Mouse (Mus musculus): ENCODE results near the gene Ppp1r12a. TPM values are rescaled to one million over a fixed set of nuclear protein-coding genes. Genes with fewer than 3 reads are reported as not detected.

The Ppp1r12a gene
- polyA plus RNA-seq, 1 experiment: 17.5 TPM

DNA sequence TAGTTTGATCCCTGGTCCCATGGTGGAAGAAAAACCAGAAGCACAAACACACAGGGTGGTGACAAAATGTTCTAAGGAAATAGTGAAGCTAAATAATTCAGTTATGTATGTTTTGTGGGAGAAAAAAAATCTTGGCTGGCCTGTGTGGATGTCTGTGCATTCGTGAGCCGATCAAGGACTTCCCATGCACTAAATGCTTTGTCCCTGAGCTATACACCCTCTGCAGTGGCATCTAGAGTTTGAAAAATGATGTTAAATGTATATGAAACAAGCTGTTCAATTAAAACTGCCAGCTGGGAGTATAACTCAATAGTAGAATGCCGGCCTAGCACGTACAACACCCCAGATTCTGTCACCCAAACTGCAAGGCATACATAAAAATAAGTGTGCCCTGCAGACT, 121.8 kb downstream of the Ppp1r12a start:
- TF ChIP-seq USF1 (IDR thresholded peaks at IDR 0.05; ENCODE audit: low read depth) (no peak), CEBPB (IDR thresholded peaks at IDR 0.05; ENCODE audit: low read depth) (no peak), MYOD1 (IDR thresholded peaks at IDR 0.05; ENCODE audit: control insufficient read depth, insufficient read length, low read depth) (no peak), CTCF (IDR thresholded peaks at IDR 0.05; ENCODE audit: control insufficient read depth, insufficient read depth, insufficient read length) (no peak), FOSL1 (IDR thresholded peaks at IDR 0.05; ENCODE audit: insufficient read depth, low read length, poor library complexity, severe bottlenecking) (no peak), MAX (IDR thresholded peaks at IDR 0.05) (no peak), MYOG (IDR thresholded peaks at IDR 0.05; ENCODE audit: control insufficient read depth, extremely low read depth, insufficient read length) (no peak)
- Histone ChIP-seq H3K27me3 (ENCODE audit: control insufficient read depth, insufficient read depth, insufficient read length) (no peaks in the 10 kb centered on the region), H3K4me3 (ENCODE audit: insufficient read depth, poor library complexity, severe bottlenecking) (no peak overlapping the region), H3ac (ENCODE audit: control insufficient read depth, insufficient read length, low read depth) (no peak overlapping the region), H3K36me3 (ENCODE audit: control insufficient read depth, insufficient read depth) (peaks cover 22% of the 10 kb centered on the region), H3K79me2 (ENCODE audit: control insufficient read depth, insufficient read depth) (no peaks in the 10 kb centered on the region), H3K79me3 (ENCODE audit: low read depth) (no peaks in the 10 kb centered on the region)

DNA sequence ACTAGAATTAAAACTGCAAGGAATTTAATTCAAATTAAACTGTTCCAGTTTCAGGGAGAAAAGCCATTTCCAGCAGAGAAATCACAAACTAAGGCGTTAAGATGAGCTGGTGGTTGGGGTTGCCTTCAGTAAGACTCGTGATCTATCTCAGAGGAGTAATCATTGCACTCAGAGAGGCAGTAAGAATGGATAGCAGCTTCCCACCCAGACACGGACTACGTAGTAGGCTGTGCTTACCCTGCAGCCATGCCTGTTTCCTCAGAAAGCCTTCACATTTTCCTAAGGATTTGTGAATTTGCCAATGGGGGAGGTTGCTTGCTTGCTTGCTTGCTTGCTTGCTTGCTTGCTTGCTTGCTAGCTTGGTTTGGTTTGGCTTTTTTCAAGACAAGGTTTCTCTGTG, 122.5 kb downstream of the Ppp1r12a start:
- H3K27me3 ChIP-seq (ENCODE audit: control insufficient read depth, insufficient read depth, insufficient read length): no peaks in the 10 kb centered on the region
- peaks cover 16% of the 10 kb centered on the region for H3K36me3 ChIP-seq (ENCODE audit: control insufficient read depth, insufficient read depth)
- TF ChIP-seq USF1 (IDR thresholded peaks at IDR 0.05; ENCODE audit: low read depth) (no peak), MAX (IDR thresholded peaks at IDR 0.05) (no peak), FOSL1 (IDR thresholded peaks at IDR 0.05; ENCODE audit: insufficient read depth, low read length, poor library complexity, severe bottlenecking) (no peak), CEBPB (IDR thresholded peaks at IDR 0.05; ENCODE audit: low read depth) (no peak), CTCF (IDR thresholded peaks at IDR 0.05; ENCODE audit: control insufficient read depth, insufficient read depth, insufficient read length) (no peak), MYOG (IDR thresholded peaks at IDR 0.05; ENCODE audit: control insufficient read depth, extremely low read depth, insufficient read length) (no peak), MYOD1 (IDR thresholded peaks at IDR 0.05; ENCODE audit: control insufficient read depth, insufficient read length, low read depth) (no peak)

DNA sequence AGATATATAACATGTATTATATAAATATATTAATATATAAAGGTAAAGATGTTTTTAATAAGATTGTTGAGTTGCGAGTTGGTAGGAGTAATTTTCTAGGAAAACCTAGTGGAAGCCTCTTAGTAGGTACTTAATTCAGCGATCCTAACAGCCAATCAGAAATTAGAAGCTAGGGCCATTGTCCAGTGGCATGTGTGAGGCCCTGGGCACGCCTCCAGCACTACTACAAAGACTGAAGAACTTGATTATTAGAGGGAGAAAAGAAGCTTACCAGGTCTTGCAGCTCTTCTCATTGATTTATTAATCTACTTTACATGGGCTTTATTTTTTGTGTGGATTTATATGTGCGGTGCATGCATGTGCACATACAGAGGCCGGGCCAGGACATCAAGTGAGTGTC, 123.0 kb downstream of the Ppp1r12a start:
- no peak overlapping the region for H3ac ChIP-seq (ENCODE audit: control insufficient read depth, insufficient read length, low read depth)
- no peak overlapping the region for H3K4me3 ChIP-seq (ENCODE audit: insufficient read depth, poor library complexity, severe bottlenecking)
- TF ChIP-seq CEBPB (IDR thresholded peaks at IDR 0.05; ENCODE audit: low read depth): no peak
- no peak for TF ChIP-seq MAX (IDR thresholded peaks at IDR 0.05)
- no peak for TF ChIP-seq FOSL1 (IDR thresholded peaks at IDR 0.05; ENCODE audit: insufficient read depth, low read length, poor library complexity, severe bottlenecking)
- no peaks in the 10 kb centered on the region for H3K79me3 ChIP-seq (ENCODE audit: low read depth)
- no peaks in the 10 kb centered on the region for H3K79me2 ChIP-seq (ENCODE audit: control insufficient read depth, insufficient read depth)
- H3K36me3 ChIP-seq (ENCODE audit: control insufficient read depth, insufficient read depth): peaks cover 11% of the 10 kb centered on the region
- no peaks in the 10 kb centered on the region for H3K27me3 ChIP-seq (ENCODE audit: control insufficient read depth, insufficient read depth, insufficient read length)

More for the DNA sequence above, 122.5 kb downstream of the Ppp1r12a start:
- Histone ChIP-seq H3K79me2 (ENCODE audit: control insufficient read depth, insufficient read depth) (no peaks in the 10 kb centered on the region), H3K4me3 (ENCODE audit: insufficient read depth, poor library complexity, severe bottlenecking) (no peak overlapping the region), H3ac (ENCODE audit: control insufficient read depth, insufficient read length, low read depth) (no peak overlapping the region), H3K79me3 (ENCODE audit: low read depth) (no peaks in the 10 kb centered on the region)

DNA sequence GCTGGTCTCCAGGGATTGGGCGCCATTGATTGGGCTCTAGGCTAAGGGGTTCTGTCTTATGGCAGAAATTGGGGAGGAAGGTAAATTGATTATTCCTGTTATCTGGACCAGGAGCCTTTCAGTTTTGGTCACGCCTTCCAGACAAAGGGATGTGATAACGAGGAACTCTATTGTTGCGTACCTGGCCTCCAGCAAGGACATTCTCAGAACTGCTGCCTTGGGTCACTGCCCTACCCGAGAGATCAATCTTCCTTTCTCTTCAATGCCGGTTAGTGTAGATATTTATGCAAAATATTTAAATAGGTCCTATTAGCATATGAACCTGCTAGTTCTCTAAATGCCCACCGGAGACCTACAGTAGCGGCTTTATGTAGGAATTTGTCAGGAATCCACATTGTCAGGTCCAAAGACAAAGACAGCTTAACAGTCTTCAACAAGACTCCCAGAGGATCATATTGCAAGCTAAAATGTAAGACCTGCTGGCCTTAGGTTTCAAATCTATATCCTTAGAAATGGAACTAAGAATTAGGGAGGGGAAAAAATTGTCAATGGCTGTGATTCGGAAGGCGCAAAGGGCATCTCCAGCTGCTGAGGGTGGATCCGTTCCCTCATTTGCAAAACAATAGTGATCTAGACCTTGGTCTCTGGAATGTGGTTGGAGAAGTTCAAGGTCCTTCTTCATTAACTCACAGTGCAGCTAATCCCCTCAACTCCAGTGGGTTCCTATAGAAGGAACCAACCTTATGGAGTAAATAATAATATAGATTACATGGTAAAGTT, 124.9 kb downstream of the Ppp1r12a start:
- H3ac ChIP-seq (ENCODE audit: control insufficient read depth, insufficient read length, low read depth): no peak overlapping the region
- peaks cover 3% of the 10 kb centered on the region for H3K36me3 ChIP-seq (ENCODE audit: control insufficient read depth, insufficient read depth)
- TF ChIP-seq MYOG (IDR thresholded peaks at IDR 0.05; ENCODE audit: control insufficient read depth, extremely low read depth, insufficient read length): no peak
- no peak for TF ChIP-seq USF1 (IDR thresholded peaks at IDR 0.05; ENCODE audit: low read depth)
- no peak for TF ChIP-seq CTCF (IDR thresholded peaks at IDR 0.05; ENCODE audit: control insufficient read depth, insufficient read depth, insufficient read length)
- no peak for TF ChIP-seq MYOD1 (IDR thresholded peaks at IDR 0.05; ENCODE audit: control insufficient read depth, insufficient read length, low read depth)
- TF ChIP-seq MAX (IDR thresholded peaks at IDR 0.05): no peak
- no peak for TF ChIP-seq CEBPB (IDR thresholded peaks at IDR 0.05; ENCODE audit: low read depth)
- no peak for TF ChIP-seq FOSL1 (IDR thresholded peaks at IDR 0.05; ENCODE audit: insufficient read depth, low read length, poor library complexity, severe bottlenecking)
- H3K79me2 ChIP-seq (ENCODE audit: control insufficient read depth, insufficient read depth): no peaks in the 10 kb centered on the region
- H3K27me3 ChIP-seq (ENCODE audit: control insufficient read depth, insufficient read depth, insufficient read length): no peaks in the 10 kb centered on the region
- no peaks in the 10 kb centered on the region for H3K79me3 ChIP-seq (ENCODE audit: low read depth)
- no peak overlapping the region for H3K4me3 ChIP-seq (ENCODE audit: insufficient read depth, poor library complexity, severe bottlenecking)

DNA sequence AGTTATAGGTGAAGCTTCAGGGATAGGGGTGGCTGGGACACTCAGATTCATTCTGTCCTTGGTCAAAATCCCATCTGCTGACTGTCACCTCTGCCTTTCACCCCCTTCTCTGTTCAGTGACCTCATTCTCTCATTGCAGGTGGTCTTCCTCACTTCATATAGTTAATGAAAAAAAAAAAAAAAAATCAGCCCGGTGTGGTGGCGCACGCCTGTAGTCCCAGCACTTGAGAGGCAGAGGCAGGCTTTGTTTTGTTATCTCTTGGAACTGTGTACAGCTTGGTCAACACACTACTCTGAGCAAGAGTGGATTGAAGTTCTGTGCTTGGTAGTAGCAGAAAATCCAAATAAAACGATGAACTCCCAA, 125.4 kb downstream of the Ppp1r12a start:
- TF ChIP-seq FOSL1 (IDR thresholded peaks at IDR 0.05; ENCODE audit: insufficient read depth, low read length, poor library complexity, severe bottlenecking) (no peak), CEBPB (IDR thresholded peaks at IDR 0.05; ENCODE audit: low read depth) (no peak), MYOD1 (IDR thresholded peaks at IDR 0.05; ENCODE audit: control insufficient read depth, insufficient read length, low read depth) (no peak), MYOG (IDR thresholded peaks at IDR 0.05; ENCODE audit: control insufficient read depth, extremely low read depth, insufficient read length) (no peak), USF1 (IDR thresholded peaks at IDR 0.05; ENCODE audit: low read depth) (no peak), MAX (IDR thresholded peaks at IDR 0.05) (no peak), CTCF (IDR thresholded peaks at IDR 0.05; ENCODE audit: control insufficient read depth, insufficient read depth, insufficient read length) (no peak)
- Histone ChIP-seq H3K36me3 (ENCODE audit: control insufficient read depth, insufficient read depth) (peaks cover 3% of the 10 kb centered on the region), H3K79me2 (ENCODE audit: control insufficient read depth, insufficient read depth) (no peaks in the 10 kb centered on the region)

DNA sequence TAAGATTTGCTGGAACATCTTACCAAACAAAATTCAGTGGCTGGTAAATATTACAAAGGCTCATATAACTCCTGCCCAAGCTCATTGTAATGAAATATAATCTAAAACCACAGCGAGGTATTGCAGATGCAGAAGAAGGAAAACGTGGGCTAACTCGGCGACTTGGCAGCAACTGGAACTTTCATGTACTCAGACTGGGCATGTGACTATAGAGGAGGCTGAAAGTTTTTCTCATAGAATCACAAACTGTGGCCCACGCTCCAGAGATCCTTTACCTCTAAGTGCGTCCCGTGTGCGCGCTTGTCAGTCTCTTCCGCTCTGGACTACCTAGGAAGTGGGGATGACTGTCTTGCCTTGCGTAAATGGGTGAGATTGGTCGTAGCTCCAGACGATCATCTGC, 128.1 kb downstream of the Ppp1r12a start:
- no peak for TF ChIP-seq FOSL1 (IDR thresholded peaks at IDR 0.05; ENCODE audit: insufficient read depth, low read length, poor library complexity, severe bottlenecking)
- Histone ChIP-seq H3K27me3 (ENCODE audit: control insufficient read depth, insufficient read depth, insufficient read length) (no peaks in the 10 kb centered on the region), H3K79me3 (ENCODE audit: low read depth) (no peaks in the 10 kb centered on the region), H3K36me3 (ENCODE audit: control insufficient read depth, insufficient read depth) (no peaks in the 10 kb centered on the region), H3K4me3 (ENCODE audit: insufficient read depth, poor library complexity, severe bottlenecking) (no peak overlapping the region), H3ac (ENCODE audit: control insufficient read depth, insufficient read length, low read depth) (no peak overlapping the region), H3K79me2 (ENCODE audit: control insufficient read depth, insufficient read depth) (no peaks in the 10 kb centered on the region)

More for the DNA sequence above, 125.4 kb downstream of the Ppp1r12a start:
- no peaks in the 10 kb centered on the region for H3K79me3 ChIP-seq (ENCODE audit: low read depth)
- H3ac ChIP-seq (ENCODE audit: control insufficient read depth, insufficient read length, low read depth): no peak overlapping the region
- H3K4me3 ChIP-seq (ENCODE audit: insufficient read depth, poor library complexity, severe bottlenecking): no peak overlapping the region
- H3K27me3 ChIP-seq (ENCODE audit: control insufficient read depth, insufficient read depth, insufficient read length): no peaks in the 10 kb centered on the region
